Mouse (Mus musculus) liver, adult 2 months (tissue): Measurements from ENCODE around the gene Col26a1. TPM values are rescaled to one million over a fixed set of nuclear protein-coding genes. Genes with fewer than 3 reads are reported as not detected.

Experiments
- DNase-seq: peaks from one replicate; pipeline ENCODE4 v3.0.0-alpha.2; 2011; ENCODE audit warnings: low read depth, low spot score; ENCODE audit errors: extremely low read depth
- H3K27ac ChIP-seq: fragments of 200-500 bp; replicated peaks from 2 replicates; pipeline ENCODE4 v1.5.1; 2012; ENCODE audit warnings: low read depth, mild to moderate bottlenecking, control low read depth, inconsistent platforms, low read length; ENCODE audit not compliant: insufficient read depth
- H3K27me3 ChIP-seq: fragments of 200-500 bp; 2 replicates; pipeline ENCODE4 v1.6.1; 2012; ENCODE audit warnings: mild to moderate bottlenecking, moderate library complexity, low read length, inconsistent platforms; ENCODE audit not compliant: control insufficient read depth, insufficient read depth
- H3K36me3 ChIP-seq: fragments of 200-500 bp; 2 replicates; pipeline ENCODE4 v1.6.1; 2012; ENCODE audit warnings: low read length, inconsistent platforms; ENCODE audit not compliant: control insufficient read depth, insufficient read depth
- H3K4me1 ChIP-seq: fragments of 200-500 bp; 2 replicates; pipeline ENCODE4 v1.6.1; 2011; ENCODE audit warnings: low read length; ENCODE audit not compliant: control insufficient read depth, insufficient read depth
- H3K4me3 ChIP-seq: fragments of 200-500 bp; 2 replicates; pipeline ENCODE4 v1.5.1; 2011; ENCODE audit warnings: low read depth, mild to moderate bottlenecking, control low read depth, low read length, moderate library complexity; ENCODE audit not compliant: insufficient read depth
- H3K79me2 ChIP-seq: fragments of 200-500 bp; 2 replicates; pipeline ENCODE4 v1.6.1; 2012; ENCODE audit warnings: inconsistent platforms, mild to moderate bottlenecking, low read length, moderate library complexity; ENCODE audit not compliant: control insufficient read depth, insufficient read depth
- H3K9ac ChIP-seq: fragments of 200-500 bp; 2 replicates; pipeline ENCODE4 v1.6.1; 2012; ENCODE audit warnings: low read depth, mild to moderate bottlenecking, control low read depth, inconsistent platforms, low read length
- CTCF ChIP-seq: fragments of 200-500 bp; IDR thresholded peaks from 2 replicates; pipeline ENCODE4 v1.5.1; 2011; ENCODE audit warnings: low read depth, low read length, control low read depth
- POLR2A ChIP-seq: fragments of 200-500 bp; IDR thresholded peaks from 2 replicates; pipeline ENCODE4 v1.6.1; 2011; ENCODE audit warnings: low read length, control low read depth; ENCODE audit not compliant: insufficient read depth; ENCODE audit errors: extremely low read depth
- WGBS: fragments of 180-500 bp; shearing (Covaris S2); methylation state at CpG from one replicate; pipeline ENCODE4 v1.1.7; 2018; 5-methylcytosine and 5-hydroxymethylcytosine counted together
- polyA plus RNA-seq: library from polyadenylated mRNA; depleted of rRNA; stranded (reverse); fragments of >200 nt; gene quantifications from 2 replicates; pipeline ENCODE4 v1.2.3, GENCODE M21; 2012
- total RNA-seq: library from RNA; depleted of rRNA; stranded (reverse); fragments of >200 nt; gene quantifications from 2 replicates; pipeline ENCODE4 v1.2.3, GENCODE M21; 2014

The Col26a1 gene
- total and polyA plus RNA-seq, 2 experiments = not detected

DNA sequence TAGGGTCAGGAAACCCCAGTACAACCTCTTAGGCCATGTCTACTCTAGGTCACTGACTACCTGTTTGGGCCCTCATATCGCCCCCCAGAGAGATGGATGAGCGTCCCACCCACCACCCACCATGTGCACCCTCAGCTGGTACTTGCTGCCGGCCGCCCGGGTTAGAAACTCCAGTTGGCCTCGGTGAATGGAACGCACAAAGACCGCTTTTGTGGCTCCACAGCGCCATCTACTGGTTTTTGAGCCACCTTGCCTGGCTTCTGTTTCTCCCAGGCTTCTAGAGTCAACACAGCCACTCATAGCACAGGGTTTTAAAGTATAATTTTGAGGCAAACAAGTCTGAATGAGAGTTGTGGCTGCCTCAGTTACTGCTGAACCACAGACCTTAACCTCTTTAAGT lies 176.2 kb downstream of the Col26a1 start:
- H3K79me2 ChIP-seq = no peaks in the 10 kb centered on the region
- no peaks in the 10 kb centered on the region for H3K36me3 ChIP-seq
- DNase-seq = peak; percentile 26
- whole genome bisulfite sequencing = 4% methylated on average over 9 of the region's 9 CpGs
- TF ChIP-seq CTCF = peak; percentile 75
- TF ChIP-seq POLR2A = no peak
- no peak overlapping the region for H3K27ac ChIP-seq
- no peak overlapping the region for H3K4me3 ChIP-seq
- no peak overlapping the region for H3K9ac ChIP-seq
- H3K4me1 ChIP-seq = no peaks in the 10 kb centered on the region
- H3K27me3 ChIP-seq = no peaks in the 10 kb centered on the region

DNA sequence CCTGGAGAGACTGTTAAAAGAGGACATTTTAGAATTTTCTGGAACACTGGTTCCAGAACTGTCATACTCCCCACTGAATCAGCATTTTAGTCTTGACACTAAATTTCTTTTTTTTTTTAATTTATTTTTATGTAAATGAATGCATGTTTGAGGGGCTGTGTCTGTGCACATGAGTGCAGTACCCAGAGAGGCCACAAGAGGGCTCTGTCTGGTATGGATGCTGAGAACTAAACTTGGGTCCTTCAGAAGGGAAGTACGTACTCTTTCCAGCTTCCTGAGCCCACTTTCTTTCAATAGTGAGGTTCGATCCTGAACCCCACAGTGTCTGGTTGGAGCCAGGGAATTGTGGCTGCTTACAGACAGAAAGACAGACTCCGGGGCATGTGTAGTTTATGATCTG lies 177.5 kb downstream of the Col26a1 start:
- no peak overlapping the region for H3K9ac ChIP-seq
- H3K4me3 ChIP-seq = no peak overlapping the region
- H3K79me2 ChIP-seq = no peaks in the 10 kb centered on the region
- H3K27ac ChIP-seq = no peak overlapping the region
- H3K27me3 ChIP-seq = no peaks in the 10 kb centered on the region
- H3K4me1 ChIP-seq = no peaks in the 10 kb centered on the region
- DNase-seq = no peak
- no peaks in the 10 kb centered on the region for H3K36me3 ChIP-seq
- peak; percentile 27; the same call in 1 of the 2 replicates for TF ChIP-seq CTCF
- no peak for TF ChIP-seq POLR2A
- WGBS = 96% methylated on average over 3 of the region's 3 CpGs

DNA sequence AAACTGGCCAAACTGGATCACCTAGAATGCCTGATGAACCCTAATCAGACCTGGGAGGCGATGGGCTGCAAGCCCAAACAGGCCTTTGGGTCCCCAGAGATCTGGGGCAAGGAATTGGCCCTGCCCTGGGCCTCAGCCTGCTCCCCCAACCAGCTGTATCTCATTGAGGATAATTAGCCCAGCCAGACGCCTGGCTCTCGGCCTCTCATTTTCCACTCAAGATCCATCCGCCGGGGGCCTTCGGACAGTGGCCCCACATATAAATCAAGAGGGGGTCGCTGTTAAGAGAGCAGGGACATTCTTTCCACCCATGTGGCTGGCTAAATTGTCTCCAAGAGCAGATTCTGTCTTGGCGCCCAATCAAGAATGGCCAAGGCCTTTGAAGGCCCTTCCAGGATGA lies 178.9 kb downstream of the Col26a1 start:
- Histone ChIP-seq H3K4me1 (no peaks in the 10 kb centered on the region), H3K9ac (no peak overlapping the region), H3K27ac (no peak overlapping the region), H3K27me3 (no peaks in the 10 kb centered on the region), H3K4me3 (no peak overlapping the region), H3K36me3 (no peaks in the 10 kb centered on the region), H3K79me2 (no peaks in the 10 kb centered on the region)
- TF ChIP-seq CTCF (no peak), POLR2A (no peak)
- DNase-seq = no peak
- WGBS = 90% methylated on average over 8 of the region's 8 CpGs

- no peak overlapping the region for H3K27ac ChIP-seq
- WGBS = 32% methylated on average over 3 of the region's 3 CpGs
- H3K27me3 ChIP-seq = no peaks in the 10 kb centered on the region
- TF ChIP-seq POLR2A (no peak), CTCF (peak; percentile 82)
- no peaks in the 10 kb centered on the region for H3K4me1 ChIP-seq
- H3K79me2 ChIP-seq = no peaks in the 10 kb centered on the region
- no peak overlapping the region for H3K4me3 ChIP-seq
- H3K36me3 ChIP-seq = no peaks in the 10 kb centered on the region
- DNase-seq = peak; percentile 33
- H3K9ac ChIP-seq = no peak overlapping the region
These were observed 179.3 kb downstream of the Col26a1 start for GRCm38 (mm10) chr5:136703751-136704150.

DNA sequence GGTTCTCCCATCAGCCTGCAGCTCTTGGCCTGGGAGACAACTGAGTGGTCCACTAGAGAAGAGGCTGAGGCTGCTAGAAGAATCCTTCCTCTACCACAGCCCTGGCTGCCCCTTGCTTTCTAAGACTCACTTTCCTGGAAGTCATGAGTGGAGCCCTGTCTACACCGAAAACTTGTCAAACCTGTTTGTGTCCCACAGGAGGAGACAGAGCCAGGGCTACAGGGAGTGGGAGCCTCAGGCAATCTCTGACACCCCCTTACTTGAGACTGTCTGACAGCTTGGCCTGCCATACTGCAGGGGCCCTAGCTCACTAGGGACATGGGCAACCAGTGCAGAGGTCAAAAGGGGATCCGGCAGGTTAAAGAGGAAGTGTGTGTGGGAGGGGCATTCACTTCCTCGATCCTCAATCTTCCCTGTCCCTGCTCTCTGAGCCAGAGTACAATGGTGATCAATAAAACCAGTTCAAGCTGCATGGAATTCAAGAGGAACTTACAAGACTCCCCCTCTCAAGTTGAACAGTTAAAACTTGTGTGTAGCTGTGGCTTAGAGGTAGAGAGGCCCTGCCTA lies 180.8 kb downstream of the Col26a1 start:
- Histone ChIP-seq H3K9ac (no peak overlapping the region), H3K27me3 (no peaks in the 10 kb centered on the region), H3K36me3 (no peaks in the 10 kb centered on the region), H3K79me2 (no peaks in the 10 kb centered on the region), H3K4me3 (no peak overlapping the region), H3K27ac (no peak overlapping the region), H3K4me1 (no peaks in the 10 kb centered on the region)
- WGBS = 30% methylated on average over 3 of the region's 3 CpGs
- TF ChIP-seq CTCF = no peak
- TF ChIP-seq POLR2A = no peak
- DNase-seq = no peak

GRCm38 (mm10) chr5:136697618-136698017 lies 185.4 kb downstream of the Col26a1 start:
- Histone ChIP-seq H3K27me3 (no peaks in the 10 kb centered on the region), H3K9ac (no peak overlapping the region), H3K4me3 (no peak overlapping the region), H3K36me3 (no peaks in the 10 kb centered on the region), H3K79me2 (no peaks in the 10 kb centered on the region), H3K27ac (no peak overlapping the region), H3K4me1 (no peaks in the 10 kb centered on the region)
- WGBS = 82% methylated on average over 9 of the region's 9 CpGs
- DNase-seq = no peak
- no peak for TF ChIP-seq CTCF
- TF ChIP-seq POLR2A = no peak
